Mouse (Mus musculus): ENCODE data around the gene Cpne1.
"Not testable (repeated sequence)": the region's sequence is repeated elsewhere in the genome, so short reads cannot be mapped to it uniquely, and the experiment has no call there.

The Cpne1 gene

GRCm38 (mm10) chr2:156111358-156112079, at the start of gene Cpne1, which contains the start of gene Rbm12:
Gene Cpne1, minus strand, starts transcription at chr2:156111965.
Gene Rbm12, minus strand, starts transcription at chr2:156111978.
- peak; percentile 99 for DNase-seq

GRCm38 (mm10) chr2:156151538-156151937, 39.8 kb upstream of the Cpne1 start:
- no peak for DNase-seq

GRCm38 (mm10) chr2:156147316-156147915, 35.7 kb upstream of the Cpne1 start:
- no peak for DNase-seq

GRCm38 (mm10) chr2:156146272-156146989, 34.7 kb upstream of the Cpne1 start:
- DNase-seq: no peak

- DNase-seq: peak; percentile 73
These were observed 33.8 kb upstream of the Cpne1 start for GRCm38 (mm10) chr2:156145486-156146130.

GRCm38 (mm10) chr2:156143953-156144724, 32.4 kb upstream of the Cpne1 start, which contains the start of the genes Romo1 and Nfs1:
Gene Romo1, plus strand, starts transcription at chr2:156144039.
Gene Nfs1, minus strand, starts transcription at chr2:156144186.
- DNase-seq: peak; percentile 99

GRCm38 (mm10) chr2:156143367-156143766, 31.6 kb upstream of the Cpne1 start:
- DNase-seq: no peak

GRCm38 (mm10) chr2:156142820-156143219, 31.1 kb upstream of the Cpne1 start:
- no peak for DNase-seq

GRCm38 (mm10) chr2:156135695-156136094, 23.9 kb upstream of the Cpne1 start:
- DNase-seq: no peak

- no peak for DNase-seq
These were observed 22.4 kb upstream of the Cpne1 start for GRCm38 (mm10) chr2:156134161-156134560.

GRCm38 (mm10) chr2:156126992-156127391, 15.2 kb upstream of the Cpne1 start, which contains the start of gene Gm28036:
Gene Gm28036, minus strand, starts transcription at chr2:156127092.
- peak; percentile 18 for DNase-seq

GRCm38 (mm10) chr2:156123731-156124130, 12.0 kb upstream of the Cpne1 start:
- DNase-seq: no peak

GRCm38 (mm10) chr2:156119566-156119965, 7.8 kb upstream of the Cpne1 start:
- DNase-seq: peak; percentile 74

GRCm38 (mm10) chr2:156112080-156112423, 287 bp upstream of the Cpne1 start:
- not testable (repeated sequence) for DNase-seq

GRCm38 (mm10) chr2:156110627-156111357, 973 bp downstream of the Cpne1 start:
- DNase-seq: no peak

GRCm38 (mm10) chr2:156091926-156092325, 19.8 kb downstream of the Cpne1 start:
- peak; percentile 79 for DNase-seq

- peak; percentile 54 for DNase-seq
These were observed 22.0 kb downstream of the Cpne1 start for GRCm38 (mm10) chr2:156089799-156090198.

GRCm38 (mm10) chr2:156087391-156088110, 24.2 kb downstream of the Cpne1 start:
- peak; percentile 79 for DNase-seq

- peak; percentile 72 for DNase-seq
These were observed 27.2 kb downstream of the Cpne1 start for GRCm38 (mm10) chr2:156084541-156084940.

GRCm38 (mm10) chr2:156080391-156080790, 31.4 kb downstream of the Cpne1 start:
- peak; percentile 73 for DNase-seq

GRCm38 (mm10) chr2:156079674-156080073, 32.1 kb downstream of the Cpne1 start:
- DNase-seq: peak; percentile 90

Data from heart, adult 11 months (tissue).